In the genomic region with DNA sequence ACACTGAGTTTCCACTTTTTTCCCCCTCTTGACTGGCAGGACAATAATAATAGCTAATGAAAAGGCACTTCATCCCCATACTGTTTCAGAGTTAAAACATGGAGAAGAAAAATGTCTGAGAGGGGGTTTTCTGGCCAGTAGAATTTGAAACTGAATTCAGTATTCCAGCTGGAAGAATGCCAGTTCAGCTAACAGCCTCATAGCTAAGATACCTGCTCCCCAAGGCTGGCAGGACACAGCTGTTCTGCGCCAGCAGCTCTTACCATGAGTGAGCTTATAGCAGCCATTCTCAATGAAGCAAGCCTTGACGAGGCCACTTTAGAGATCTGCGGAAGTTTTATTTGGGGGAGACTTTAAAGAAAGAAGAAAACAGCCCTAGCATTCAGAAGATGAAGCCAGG, we compare ENCODE assay signal across 15 mouse cellular contexts.
"Had no signal": no experiment of that assay in that cellular context is flagged by ENCODE, and none has a peak within 500 bp of the region (broad histone marks: within the 10 kb centered on the region; RNA-seq: fewer than 3 reads in every experiment).

No protein-coding gene starts in this region.

- DNase-seq: kidney, adult 9 months; kidney, postnatal 14 days; kidney, postnatal 4 days; left cerebral cortex, postnatal 4 days; liver, embryonic 13.5 days; lung, postnatal 10 days; lung, postnatal 36 days; thymus, adult 18-20 months; thymus, postnatal 14 days; thymus, postnatal 4 days had no signal

- ATAC-seq: midbrain, embryonic 16.5 days had no signal

- H3K4me2 ChIP-seq: limb, embryonic 13.5 days; liver, embryonic 13.5 days; lung, embryonic 15.5 days; midbrain, embryonic 12.5 days had no signal

- H3K4me1 ChIP-seq: liver, embryonic 13.5 days; lung, embryonic 15.5 days; megakaryocyte, embryonic 14.5 days; midbrain, embryonic 12.5 days had no signal

- H3K9me3 ChIP-seq: limb, embryonic 13.5 days; liver, embryonic 13.5 days; lung, embryonic 15.5 days; megakaryocyte, embryonic 14.5 days; midbrain, embryonic 12.5 days had no signal

- H3K27me3 ChIP-seq: limb, embryonic 13.5 days; liver, embryonic 13.5 days; lung, embryonic 15.5 days; megakaryocyte, embryonic 14.5 days; midbrain, embryonic 12.5 days had no signal

- H3K9ac ChIP-seq: limb, embryonic 13.5 days; liver, embryonic 13.5 days; lung, embryonic 15.5 days; midbrain, embryonic 12.5 days had no signal

- H3K27ac ChIP-seq: limb, embryonic 13.5 days; liver, embryonic 13.5 days; lung, embryonic 15.5 days; midbrain, embryonic 12.5 days had no signal

- H3K4me3 ChIP-seq: limb, embryonic 13.5 days; liver, embryonic 13.5 days; lung, embryonic 15.5 days; megakaryocyte, embryonic 14.5 days; midbrain, embryonic 12.5 days had no signal
